Mouse (Mus musculus) spleen, adult 12 weeks (tissue): ENCODE measurements around the gene Ube2t.

Source experiments
- DNase-seq: peaks from one replicate; pipeline ENCODE4 v3.0.0; 2022; ENCODE audit warnings: low spot score

The Ube2t gene

DNA sequence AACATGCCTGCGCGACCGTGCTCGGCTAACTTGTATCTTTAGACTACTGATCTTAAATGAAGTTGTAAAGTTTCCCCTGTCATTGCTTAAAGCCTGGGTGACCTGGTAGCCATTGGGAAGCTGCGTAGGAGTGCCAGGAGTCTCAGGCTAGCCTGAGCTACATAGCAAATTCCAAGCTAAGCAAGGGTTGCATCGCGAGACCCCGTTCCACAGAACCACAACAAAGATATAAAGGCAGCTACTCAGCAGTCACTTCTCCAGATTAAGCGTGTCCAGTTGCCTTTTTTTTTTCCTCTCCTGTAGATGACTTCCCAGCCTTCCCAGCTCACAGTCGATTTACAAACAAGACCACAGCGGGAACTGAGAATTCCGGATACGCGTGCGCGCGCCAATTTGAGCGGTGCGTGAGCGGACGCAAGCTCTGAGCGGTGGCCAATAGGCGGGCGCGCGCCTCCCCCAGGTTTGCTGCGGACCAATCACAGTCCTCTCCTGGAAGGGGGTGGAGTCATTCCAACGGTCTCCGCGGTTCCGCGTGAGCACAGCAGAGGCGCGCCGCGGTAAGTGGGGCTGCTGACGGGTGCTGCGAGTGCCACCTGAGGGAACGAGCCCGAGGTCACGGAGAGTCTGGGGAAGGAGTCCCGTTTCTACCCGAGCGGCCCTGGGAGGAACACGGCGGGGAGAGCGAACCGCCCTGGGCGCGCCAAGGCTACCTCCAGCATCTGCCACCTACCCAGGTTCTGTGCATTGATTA is at the start of gene Ube2t:
Ube2t (plus strand) TSS at position 513 of the 751 bp plus-strand sequence.
- peak; percentile 79 for DNase-seq

DNA sequence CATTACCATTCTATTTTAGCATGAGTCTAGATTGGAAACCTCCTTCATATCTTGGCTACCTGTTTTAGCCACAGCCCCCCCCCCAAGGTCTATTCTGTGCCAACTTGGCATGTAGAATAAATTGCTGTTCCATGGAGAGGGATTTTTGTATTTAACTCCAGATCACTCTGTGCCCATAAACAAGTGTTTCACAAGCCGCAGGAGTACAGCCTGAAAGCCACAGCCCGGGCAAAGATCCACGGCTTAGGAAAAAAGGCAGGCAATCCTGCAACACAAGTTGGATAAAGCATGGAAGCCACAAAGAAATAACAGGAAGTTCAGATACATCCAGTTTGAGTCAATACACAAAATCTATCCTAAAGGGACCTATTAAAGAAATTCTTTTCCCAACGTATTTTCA is 48.8 kb upstream of the Ube2t start:
- DNase-seq: no peak

DNA sequence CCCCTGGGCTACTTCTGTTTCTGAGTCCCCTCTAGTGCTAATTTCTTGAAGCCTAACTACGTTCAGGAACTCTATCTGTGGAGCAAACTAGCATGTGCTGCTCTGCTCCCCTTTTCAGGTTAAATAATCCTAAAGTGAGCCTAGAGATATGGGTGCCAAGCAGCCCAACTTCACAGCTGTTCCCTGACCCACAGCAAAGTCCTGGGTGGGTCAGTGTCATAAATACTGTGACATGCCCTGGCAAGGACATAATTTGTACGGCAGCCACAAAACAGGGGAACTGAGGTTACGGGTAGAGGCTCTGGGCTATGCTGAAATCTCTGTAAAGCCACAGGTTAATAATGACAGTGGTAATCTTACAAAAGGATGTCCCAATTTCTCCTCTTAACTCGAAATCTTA is 46.9 kb upstream of the Ube2t start:
- no peak for DNase-seq

DNA sequence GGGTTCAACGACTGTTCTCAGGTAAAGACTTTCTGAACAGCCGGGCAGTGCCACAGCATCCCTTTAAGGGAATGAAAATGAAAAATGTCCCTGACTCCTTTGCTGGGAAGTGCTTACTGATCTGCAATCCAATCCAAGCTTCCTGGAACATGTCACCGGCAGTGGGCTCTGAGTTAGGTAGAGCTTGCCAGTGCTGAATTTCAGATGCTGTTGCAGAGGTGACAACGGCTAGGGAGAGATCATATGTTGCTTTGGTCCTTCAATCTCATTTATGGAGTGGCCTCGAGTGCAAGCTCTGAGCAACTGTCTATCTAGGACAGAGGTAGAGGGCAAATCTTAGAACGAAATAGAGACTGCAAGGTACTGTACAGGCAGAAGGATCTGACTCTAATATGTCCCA is 43.4 kb upstream of the Ube2t start:
- no peak for DNase-seq

DNA sequence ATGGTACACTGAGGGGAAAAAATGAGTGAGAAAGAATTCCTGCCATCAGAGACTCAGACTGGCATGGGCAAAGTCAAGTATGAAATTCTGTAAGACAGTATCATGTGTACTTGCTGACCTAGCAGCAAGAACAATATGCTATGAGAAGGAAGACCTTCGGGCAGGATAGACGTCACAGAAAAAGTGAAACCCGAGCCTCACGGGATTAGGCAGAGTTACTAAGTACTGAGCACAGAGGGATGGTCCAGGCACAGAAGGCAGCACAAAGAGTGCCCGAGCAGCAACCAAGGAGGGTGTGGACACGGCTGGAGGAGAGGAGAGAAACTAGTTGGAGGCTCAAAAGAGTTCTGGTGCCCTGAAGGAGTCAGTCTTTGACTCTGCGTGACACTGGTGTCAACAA is 29.9 kb upstream of the Ube2t start:
- DNase-seq: no peak

DNA sequence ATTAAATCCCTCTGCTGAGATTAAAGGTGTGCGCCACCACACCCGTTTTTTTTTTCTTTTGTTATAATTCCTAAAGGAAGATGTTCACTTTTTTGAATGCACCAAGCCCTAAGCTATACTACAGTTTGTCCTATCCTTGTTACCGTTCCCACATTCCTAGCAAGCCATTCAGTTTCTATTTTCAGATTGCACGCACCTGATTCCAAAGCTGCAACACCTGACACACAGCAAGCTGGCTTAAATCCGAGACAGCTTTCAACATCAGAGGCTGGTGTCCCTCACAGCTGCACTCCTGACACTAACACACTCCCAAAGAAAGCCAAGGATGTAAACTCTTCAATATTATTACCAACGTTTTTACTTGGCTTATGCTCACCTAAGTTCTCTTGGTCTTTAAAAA is 26.0 kb upstream of the Ube2t start:
- DNase-seq: no peak

DNA sequence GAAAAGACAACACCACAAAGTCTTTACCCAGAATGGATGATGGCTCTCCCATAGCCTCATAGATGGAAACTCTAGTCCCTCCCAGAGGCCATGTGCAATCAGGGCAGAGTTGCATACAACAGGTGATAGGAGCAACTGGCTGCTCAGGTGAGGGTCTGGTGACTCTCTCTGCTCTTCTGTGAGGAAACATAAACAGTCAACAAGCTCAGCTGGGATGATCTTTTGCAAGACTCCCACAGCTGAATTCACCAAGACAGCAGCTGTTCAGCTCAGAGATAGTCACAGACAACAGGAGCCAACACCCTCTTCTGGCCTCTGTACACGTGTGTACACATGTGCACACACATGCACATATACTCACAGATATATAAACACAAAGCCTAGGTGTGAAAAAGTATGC is 24.1 kb upstream of the Ube2t start:
- no peak for DNase-seq

DNA sequence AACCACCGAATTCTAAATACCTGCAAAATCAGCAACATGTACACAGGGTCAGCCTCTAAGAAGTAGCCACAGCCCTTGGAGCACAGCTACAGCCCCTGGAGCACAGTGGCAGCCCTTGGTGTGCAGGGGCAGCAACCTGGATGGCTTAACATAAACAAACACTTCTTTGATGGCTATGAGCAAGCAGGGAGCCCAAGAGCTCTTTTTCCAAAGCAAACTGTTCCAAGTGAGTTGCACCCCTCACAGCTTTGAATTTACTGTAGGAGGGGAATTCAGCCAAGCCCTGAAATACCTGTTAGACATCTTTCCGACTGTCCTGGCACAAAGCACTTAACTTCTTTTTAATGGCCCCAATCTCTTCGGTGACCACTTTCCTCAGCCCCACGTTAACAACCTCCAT is 21.5 kb upstream of the Ube2t start:
- no peak for DNase-seq

DNA sequence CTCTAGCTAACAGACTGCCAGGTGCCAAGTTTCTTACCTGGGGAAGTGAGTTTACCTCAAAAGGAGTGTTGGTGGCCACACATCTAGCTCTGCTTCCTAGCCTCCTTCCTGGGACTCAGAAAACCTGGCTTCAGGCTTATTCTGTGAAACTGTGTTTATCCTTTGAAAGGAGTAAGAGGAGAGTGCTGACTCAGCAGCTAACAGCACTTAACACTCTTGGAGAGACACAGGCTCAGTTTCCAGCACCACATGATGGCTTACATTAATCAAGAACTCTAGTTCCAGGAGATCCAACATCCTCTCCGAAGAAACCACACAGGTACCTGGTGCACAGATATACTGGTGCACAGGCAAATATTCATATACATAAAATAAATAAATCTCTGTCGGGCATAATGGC is 19.5 kb upstream of the Ube2t start:
- no peak for DNase-seq

DNA sequence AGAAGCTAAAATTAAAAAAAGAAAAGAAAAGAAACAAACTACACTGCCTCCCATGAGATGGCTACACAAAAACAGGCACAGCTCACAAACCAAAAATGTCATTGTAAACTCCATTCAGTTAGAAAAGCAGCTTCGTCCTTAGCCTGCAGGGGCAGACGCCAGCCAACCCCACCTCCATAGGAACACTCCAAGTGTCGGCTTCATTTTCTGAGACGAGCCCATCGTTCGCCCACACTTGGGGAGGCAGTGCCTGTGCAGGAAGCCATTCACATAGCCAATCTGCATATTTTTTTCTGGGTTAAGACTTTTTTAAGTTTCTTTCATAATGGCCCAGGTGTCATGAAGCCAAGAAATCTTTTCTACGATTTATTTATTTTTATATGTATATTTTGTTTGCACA is 14.8 kb upstream of the Ube2t start:
- no peak for DNase-seq

DNA sequence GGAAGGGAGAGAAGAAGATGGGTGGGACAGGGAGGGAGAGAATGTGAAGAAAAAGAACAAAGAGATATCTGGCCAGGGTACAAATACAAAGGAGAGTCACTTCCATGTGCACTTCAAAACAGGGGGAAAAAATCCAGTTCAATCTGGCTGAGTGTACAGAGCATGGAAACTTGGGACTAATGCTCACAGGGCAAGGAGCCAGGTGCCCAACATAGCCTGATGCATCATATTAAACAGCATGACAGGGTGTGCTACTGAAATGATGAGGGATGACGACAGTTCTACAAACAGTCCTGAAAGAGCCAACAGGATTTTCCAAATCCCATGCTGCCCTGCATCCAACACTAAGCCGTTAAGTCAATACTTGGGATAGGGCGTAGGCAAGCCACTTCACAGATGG is 12.4 kb upstream of the Ube2t start:
- DNase-seq: no peak

DNA sequence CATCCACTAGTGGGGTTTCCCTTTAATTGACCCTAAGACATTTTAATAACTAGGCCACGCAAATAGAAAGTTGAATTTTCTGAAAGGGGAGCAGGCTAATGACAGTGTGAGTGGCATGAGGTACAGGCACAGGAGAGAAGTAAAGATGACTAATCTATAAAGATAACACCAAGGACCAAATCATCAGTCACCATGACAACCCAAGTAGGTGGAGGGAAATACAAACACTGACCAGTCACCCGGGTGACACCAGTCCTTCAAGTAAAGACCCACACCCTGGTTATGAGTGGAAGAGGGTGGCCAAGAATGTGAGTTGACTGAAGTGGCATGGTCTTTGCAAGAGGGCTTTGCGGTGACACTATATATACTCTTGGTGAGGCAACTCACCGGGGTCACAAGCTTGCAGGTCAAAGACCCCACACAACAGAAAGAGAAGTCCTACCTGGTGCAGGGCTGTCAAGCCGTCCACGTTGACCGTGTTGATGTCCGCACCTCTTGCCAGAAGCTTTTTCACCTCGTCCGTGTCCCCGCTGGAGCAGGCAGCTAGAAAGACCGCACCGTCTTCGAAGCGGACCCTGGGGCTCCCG is 7.2 kb upstream of the Ube2t start:
- DNase-seq: no peak

DNA sequence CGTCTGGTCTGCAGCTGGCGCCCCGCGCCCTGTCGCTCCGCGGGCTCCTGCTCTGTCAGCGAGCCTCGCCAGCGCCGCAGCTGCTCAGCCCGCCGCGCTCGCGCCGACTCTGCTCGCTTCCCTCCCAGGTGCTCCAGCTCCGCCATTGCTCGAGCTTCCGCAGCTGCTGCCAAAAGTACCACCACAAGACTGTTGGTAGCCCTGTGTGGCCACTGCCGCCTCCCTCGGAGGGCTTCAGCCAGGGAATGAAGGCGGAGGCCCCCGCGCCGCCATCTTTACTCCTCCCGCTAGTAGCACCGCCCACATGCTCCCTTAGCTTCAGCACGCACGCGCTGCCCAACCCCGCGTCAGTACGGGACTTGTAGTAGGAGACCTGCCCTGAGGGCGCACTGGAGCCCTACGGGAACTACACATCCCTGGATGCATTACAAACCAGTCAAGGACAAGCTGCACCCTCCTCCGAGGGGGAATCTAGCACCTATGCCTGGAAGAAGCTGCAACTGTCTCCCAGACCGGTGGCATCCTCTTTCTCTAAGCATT is 6.7 kb upstream of the Ube2t start, which contains the start of gene Ppp1r12b:
Ppp1r12b (minus strand) TSS at position 306 of the 540 bp plus-strand sequence.
- DNase-seq: peak; percentile 83

DNA sequence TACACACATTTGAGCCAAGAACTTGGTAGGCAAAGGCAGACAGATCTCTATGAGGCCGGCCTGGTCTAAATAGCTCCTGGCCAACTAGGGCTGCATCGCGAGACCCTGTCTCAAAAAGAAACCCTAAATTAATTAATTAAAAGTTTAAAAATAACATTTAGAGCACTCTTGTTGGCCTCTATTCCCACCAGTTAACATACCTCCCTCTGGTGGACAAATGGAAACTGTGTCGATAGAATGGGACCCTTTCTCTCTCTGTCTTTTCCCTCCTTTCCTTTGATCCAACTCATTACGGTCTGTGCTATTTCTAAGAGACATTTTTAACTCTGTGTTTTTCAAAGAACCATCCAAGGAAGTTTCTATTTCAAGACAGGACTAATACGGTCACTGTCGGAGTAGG is 1.7 kb upstream of the Ube2t start:
- no peak for DNase-seq

DNA sequence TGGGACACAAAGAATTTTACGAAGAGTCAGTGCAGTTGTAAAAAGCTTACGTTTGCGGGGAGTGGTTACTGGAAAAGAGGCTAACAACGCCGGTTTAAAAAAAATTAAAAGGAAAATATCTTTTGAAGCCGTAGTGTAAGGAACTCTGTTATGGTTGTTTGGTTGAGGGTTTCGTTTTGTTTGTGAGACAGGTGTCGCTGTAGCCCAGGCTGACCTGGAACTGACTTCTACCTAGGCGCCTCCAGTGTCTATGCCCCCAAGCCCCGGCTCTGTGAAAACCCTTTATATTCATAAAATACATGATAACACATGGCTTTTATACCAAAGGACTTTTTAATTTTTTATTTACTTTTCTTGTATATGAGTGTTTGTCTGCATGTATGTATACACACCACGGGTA is 456 bp downstream of the Ube2t start:
- DNase-seq: no peak

DNA sequence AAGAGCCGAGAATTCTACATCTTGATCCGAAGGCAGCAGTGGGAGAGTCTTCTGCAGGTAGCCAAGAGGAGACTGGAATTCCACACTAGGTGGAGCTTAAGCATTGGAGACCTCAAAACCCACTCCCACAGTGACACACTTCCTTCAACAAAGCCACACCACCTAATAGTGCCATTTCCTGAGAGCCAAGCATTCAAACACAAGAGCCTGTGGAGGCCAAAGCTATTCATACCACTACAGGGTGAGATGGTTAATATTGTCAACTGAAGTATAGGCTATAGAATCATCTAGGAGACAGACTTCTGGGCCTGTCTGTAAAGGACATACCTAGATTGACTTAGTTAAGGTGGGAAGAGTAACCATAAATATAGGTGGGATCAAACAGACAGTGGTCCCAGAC is 3.1 kb downstream of the Ube2t start:
- no peak for DNase-seq

DNA sequence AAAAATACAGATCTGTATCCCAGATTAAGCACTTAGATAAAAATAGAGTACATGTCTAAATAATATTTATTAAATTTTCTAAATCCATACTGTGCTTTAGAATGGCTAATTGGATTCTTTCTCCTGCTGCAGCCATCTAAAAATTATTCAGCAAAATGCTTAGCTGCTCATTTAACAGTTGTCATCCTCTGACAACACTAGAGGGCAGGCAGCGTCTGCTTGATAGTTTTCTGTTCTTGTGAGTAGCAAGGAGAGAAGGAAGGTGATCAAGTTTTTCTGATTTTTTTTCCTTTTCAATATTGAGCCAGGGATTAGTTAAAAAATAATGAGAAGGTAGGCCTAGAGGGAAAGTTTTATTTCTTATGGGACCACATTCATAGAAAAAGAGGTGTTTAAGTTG is 10.6 kb downstream of the Ube2t start:
- no peak for DNase-seq

DNA sequence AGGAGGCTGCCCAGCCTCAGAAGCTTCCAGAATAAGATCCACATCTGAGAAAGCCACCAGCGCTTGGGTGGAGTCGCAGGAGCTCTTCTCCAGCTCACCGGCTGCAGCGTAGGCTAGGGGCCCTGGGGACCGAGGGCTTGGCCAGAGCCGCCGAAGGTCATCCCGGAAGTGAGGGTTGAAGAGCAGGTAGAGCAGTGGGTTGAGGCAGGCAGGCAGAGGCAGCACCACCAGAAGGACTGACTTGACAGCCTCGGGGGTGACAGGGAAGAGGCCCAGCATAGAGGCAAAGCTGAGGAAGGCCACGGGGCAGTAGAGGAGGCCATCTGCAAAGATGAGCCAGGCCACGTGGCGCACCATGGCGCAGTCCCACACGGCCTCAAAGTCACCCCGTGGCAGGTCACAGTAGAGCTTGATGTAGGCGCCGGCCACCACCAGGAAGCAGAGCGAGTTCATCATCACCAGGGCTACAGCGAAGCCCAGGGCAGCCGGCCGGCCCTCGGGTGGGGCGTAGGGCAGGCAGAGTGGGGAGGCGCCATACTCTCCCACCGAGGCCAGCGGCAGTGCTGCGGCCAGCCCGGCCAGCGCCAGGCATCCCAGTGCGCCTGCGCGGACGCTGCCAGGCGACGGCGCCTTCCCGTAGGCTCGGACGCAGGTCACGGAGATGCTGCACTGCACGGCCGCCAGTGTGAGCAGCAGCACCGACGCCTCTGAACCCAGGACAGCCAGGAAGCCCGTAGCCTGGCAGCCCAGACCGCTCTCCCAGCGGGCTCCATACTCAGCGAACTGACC is 25.0 kb downstream of the Ube2t start:
- DNase-seq: peak; percentile 2

DNA sequence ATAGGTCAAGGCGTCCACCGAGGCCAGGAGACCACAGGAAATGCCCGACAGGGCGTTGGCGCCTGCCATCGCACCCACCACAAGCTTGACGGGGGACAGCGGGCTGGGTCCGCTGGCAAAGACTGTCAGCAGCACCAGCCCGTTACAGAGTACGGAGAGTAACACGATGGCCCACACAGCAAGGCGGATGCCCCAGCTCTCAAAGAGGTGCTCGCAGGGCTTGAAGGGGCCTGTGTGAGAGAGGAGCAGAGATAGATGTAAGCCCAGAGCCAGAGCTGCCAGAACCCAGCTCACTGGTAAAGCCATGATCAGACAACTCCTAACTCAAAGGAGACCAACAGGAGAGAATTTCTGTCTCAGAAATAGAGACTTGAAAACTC is 25.6 kb downstream of the Ube2t start:
- no peak for DNase-seq

DNA sequence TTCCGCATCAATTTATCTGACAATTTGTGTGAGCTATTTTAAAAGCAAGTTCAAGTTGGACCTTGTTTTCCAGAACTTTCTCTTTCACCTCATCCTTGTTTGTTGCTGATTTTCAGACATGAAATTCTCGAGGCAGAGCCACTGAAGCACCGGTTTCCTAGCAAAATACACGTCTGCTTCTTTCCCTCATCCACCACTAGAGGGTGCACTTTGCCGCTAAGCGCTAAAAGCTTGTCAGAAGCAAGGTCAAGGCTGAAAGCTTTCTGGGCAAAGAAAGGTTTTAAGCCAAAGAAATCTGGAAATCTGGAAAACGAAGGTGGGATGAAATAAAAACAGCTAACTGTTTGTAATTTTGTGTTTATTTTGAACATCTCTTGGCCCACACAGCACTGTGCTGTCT is 27.0 kb downstream of the Ube2t start:
- peak; percentile 37 for DNase-seq

DNA sequence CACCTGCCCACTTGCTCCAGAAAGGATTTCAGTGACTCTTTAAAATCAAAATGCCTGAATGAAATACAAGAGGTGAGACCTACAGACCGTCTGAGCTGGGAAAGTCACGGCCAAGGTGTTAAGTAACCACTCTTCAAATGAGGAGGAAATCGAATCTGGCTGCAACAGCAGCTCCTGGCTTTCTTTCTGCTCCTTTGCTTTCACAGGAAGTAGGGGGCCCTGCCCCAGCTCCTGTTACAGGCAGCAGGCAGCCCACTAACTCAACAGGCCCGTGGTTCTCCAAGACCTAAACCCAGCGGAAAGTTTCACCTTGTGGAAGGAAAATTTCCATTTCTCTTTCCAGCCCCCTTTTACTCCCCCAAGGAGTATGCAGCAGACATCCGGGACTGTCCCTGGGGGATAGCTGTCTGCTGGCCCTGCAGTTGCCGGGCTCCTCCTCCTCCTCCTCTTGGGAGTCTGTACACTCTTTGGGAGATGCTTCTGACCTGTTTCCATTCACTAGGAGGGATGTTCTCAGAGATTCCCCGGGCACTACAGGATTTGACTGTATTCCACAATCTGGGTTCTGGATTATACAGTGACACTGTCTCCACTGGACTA is 29.8 kb downstream of the Ube2t start:
- no peak for DNase-seq

DNA sequence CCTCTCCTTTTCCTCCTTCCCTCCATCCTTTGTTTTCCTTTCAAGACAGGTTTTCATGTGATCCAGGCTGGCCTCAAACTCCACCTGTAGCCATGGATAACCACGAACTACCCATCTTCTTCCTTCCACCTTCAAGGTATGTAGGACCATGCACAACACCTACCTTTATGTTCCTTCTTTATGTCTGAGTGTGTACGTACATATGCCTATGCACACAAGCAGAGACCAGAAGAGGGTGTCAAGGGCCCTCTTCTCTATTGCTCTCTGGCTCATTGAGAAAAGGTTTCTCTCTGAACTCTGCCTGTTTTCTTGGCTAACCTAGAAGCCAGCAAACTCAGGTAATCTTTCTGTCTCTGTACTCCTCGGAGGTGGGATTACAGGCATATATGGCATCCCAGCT is 32.4 kb downstream of the Ube2t start:
- no peak for DNase-seq

DNA sequence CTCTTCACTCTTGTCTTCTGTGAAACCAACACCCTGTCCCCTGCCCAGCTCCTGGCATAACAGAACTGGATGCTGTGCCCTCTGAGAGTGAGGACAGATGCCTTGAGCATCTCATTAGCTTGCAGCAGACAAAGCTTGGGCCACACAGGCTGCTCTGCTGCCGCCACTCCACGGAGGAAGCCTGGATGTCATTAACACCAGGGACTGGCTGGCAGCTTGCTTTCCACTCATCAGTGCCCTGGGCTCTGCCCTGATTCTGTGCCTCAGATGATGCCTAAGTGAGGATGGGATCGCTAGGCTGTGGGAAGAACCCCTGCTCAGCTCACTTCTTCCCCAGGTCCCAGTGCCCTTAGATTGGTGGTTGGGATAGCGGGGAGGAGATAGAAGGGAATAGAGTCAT is 33.1 kb downstream of the Ube2t start:
- no peak for DNase-seq
